Mouse (Mus musculus) embryonic facial prominence, embryonic 13.5 days (tissue): Measurements from ENCODE around the gene Prr29. TPM values are rescaled to one million over a fixed set of nuclear protein-coding genes. Genes with fewer than 3 reads are reported as not detected.
"Not testable (repeated sequence)": the region's sequence is repeated elsewhere in the genome, so short reads cannot be mapped to it uniquely, and the experiment has no call there.

Experiments
- ATAC-seq: fragments of 200-750 bp; cut with Nextera tagmentation; 2 replicates; pipeline ENCODE4 v1.8.0; 2017; ENCODE audit warnings: low read depth; ENCODE audit not compliant: insufficient number of reproducible peaks, insufficient read depth, low FRiP score, low TSS enrichment
- H3K27ac ChIP-seq: fragments of 300-500 bp; sonication (generic); 2 replicates; pipeline ENCODE4 v1.5.1; 2015; ENCODE audit warnings: moderate library complexity, mild to moderate bottlenecking, inconsistent platforms
- H3K27me3 ChIP-seq: fragments of 300-500 bp; sonication (generic); 2 replicates; pipeline ENCODE4 v1.6.1; 2015; ENCODE audit warnings: mild to moderate bottlenecking, inconsistent platforms
- H3K36me3 ChIP-seq: fragments of 300-500 bp; sonication (generic); 2 replicates; pipeline ENCODE4 v1.6.1; 2015; ENCODE audit warnings: mild to moderate bottlenecking, inconsistent platforms
- H3K4me1 ChIP-seq: fragments of 300-500 bp; sonication (generic); 2 replicates; pipeline ENCODE4 v1.6.1; 2015; ENCODE audit warnings: inconsistent platforms
- H3K4me2 ChIP-seq: fragments of 300-500 bp; sonication (generic); 2 replicates; pipeline ENCODE4 v1.6.1; 2015; ENCODE audit warnings: moderate library complexity, mild to moderate bottlenecking, inconsistent platforms
- H3K4me3 ChIP-seq: fragments of 300-500 bp; sonication (generic); 2 replicates; pipeline ENCODE4 v1.5.1; 2015; ENCODE audit warnings: mild to moderate bottlenecking, inconsistent platforms
- H3K9ac ChIP-seq: fragments of 300-500 bp; sonication (generic); 2 replicates; pipeline ENCODE4 v1.6.1; 2015; ENCODE audit warnings: mild to moderate bottlenecking, inconsistent platforms
- H3K9me3 ChIP-seq: fragments of 300-500 bp; sonication (generic); 2 replicates; pipeline ENCODE4 v1.6.1; 2016; ENCODE audit warnings: inconsistent platforms
- WGBS: fragments of 180-500 bp; shearing (Covaris S2); methylation state at CpG from one replicate; pipeline ENCODE4 v1.1.7; 2015; ENCODE audit warnings: mixed read lengths; 5-methylcytosine and 5-hydroxymethylcytosine counted together
- polyA plus RNA-seq: library from polyadenylated mRNA; unstranded; fragments of >200 nt; fragmentation: Nextera tagmentation; extraction: Ambion mirVana; gene quantifications from 2 replicates; pipeline ENCODE4 v1.2.1, GENCODE M21; 2015

The Prr29 gene
- polyA plus RNA-seq, 1 experiment from 2014 or later = not detected

DNA sequence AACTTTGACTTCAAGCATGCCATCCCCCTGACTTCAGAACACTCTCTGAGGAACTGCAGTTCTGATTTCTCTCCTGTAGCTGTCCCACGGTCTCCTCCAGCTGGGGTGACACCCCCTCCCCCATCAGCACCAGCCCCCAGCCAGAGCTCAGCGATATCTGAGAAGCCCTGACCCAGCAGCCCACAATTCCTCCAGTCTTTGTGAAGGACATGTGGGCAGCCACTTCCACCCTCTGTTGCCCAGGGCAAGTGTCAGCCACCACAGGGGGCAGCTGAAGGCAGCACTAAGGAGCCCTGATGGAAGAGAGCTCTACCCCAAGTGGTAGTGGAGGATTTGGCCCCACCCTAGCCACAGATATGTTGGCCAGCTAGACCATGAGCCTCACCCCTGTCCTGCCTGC is 31.2 kb upstream of the Prr29 start:
- no peak for ATAC-seq
- H3K27ac ChIP-seq = no peak overlapping the region
- H3K27me3 ChIP-seq = no peaks in the 10 kb centered on the region
- no peak overlapping the region for H3K9ac ChIP-seq
- H3K36me3 ChIP-seq = no peaks in the 10 kb centered on the region
- no peaks in the 10 kb centered on the region for H3K9me3 ChIP-seq
- 5% methylated on average over 2 of the region's 2 CpGs for WGBS
- H3K4me3 ChIP-seq = no peak overlapping the region
- H3K4me2 ChIP-seq = no peak overlapping the region
- H3K4me1 ChIP-seq = peaks cover 10% of the 10 kb centered on the region; the same call in 1 of the 2 replicates

DNA sequence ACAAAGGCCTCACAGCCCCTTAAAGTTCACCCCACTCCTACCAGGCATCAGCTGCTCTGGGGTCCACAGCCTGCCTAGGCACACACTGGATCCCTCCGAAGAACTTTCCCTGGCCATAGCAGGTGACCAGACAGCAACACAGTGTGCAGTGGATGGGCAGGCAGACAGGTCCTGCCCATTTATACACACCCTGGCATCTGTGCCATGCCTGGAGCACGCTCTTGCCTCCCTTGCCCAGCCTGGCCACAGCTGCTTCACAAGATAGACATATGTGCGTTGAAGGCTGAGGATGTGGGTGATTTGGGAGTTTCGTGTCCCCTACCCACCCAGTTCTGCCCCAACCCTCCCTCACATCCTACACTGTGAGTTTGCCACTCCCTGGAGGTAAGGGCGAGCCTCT is 27.2 kb upstream of the Prr29 start:
- H3K27me3 ChIP-seq = no peaks in the 10 kb centered on the region
- no peak overlapping the region for H3K4me2 ChIP-seq
- H3K4me3 ChIP-seq = no peak overlapping the region
- H3K36me3 ChIP-seq = no peaks in the 10 kb centered on the region
- H3K9ac ChIP-seq = no peak overlapping the region
- peaks cover 4% of the 10 kb centered on the region; the same call in 1 of the 2 replicates for H3K4me1 ChIP-seq
- no peak for ATAC-seq
- no peaks in the 10 kb centered on the region for H3K9me3 ChIP-seq
- 82% methylated on average over 5 of the region's 5 CpGs for WGBS
- no peak overlapping the region for H3K27ac ChIP-seq

DNA sequence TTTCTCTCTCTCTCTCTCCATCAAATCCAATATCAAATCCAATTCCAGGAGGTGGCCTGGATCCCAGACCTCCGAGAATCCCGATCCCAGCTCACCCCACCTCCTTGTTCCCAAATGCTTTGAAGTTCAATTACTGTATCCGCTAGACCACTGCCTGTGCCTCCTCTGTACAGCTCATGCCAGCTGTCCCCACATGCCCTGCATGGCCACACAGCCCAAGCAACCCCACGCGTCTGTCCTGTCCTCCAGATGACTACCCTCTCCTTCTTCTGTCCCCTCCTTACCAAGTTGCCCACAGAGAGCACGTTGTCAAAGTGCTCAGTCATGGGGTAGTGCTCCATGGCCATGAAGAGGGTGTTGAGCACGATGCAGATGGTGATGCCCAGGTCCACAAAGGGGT is 26.4 kb upstream of the Prr29 start:
- H3K4me1 ChIP-seq = peaks cover 3% of the 10 kb centered on the region; the same call in 1 of the 2 replicates
- 80% methylated on average over 7 of the region's 7 CpGs for WGBS
- no peak overlapping the region for H3K4me2 ChIP-seq

DNA sequence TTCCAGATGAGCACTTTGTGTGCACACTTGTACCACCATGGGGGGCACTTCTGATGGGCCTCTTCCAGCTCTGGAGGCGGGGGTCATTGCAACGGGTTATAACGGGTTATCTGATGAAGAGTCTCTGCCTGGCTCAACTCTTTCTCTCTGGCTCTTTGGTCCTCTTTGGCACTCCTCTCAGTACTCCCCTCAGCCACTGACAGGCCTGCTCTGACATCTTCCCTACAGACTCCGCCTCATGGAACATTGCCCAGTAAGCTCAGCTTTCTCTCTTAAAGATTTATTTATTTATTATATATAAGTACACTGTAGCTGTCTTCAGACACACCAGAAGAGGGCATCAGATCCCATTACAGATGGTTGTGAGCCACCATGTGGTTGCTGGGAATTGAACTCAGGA is 25.9 kb upstream of the Prr29 start:
- not testable (repeated sequence) for H3K27ac ChIP-seq, H3K9ac ChIP-seq, H3K4me3 ChIP-seq, H3K27me3 ChIP-seq, H3K4me1 ChIP-seq, H3K9me3 ChIP-seq, ATAC-seq, H3K36me3 ChIP-seq, H3K4me2 ChIP-seq
- WGBS = 87% methylated on average over 4 of the region's 4 CpGs

More for the DNA sequence above, 26.4 kb upstream of the Prr29 start:
- Histone ChIP-seq H3K27me3 (no peaks in the 10 kb centered on the region), H3K4me3 (no peak overlapping the region), H3K27ac (no peak overlapping the region), H3K9ac (no peak overlapping the region), H3K9me3 (no peaks in the 10 kb centered on the region), H3K36me3 (no peaks in the 10 kb centered on the region)
- no peak for ATAC-seq

DNA sequence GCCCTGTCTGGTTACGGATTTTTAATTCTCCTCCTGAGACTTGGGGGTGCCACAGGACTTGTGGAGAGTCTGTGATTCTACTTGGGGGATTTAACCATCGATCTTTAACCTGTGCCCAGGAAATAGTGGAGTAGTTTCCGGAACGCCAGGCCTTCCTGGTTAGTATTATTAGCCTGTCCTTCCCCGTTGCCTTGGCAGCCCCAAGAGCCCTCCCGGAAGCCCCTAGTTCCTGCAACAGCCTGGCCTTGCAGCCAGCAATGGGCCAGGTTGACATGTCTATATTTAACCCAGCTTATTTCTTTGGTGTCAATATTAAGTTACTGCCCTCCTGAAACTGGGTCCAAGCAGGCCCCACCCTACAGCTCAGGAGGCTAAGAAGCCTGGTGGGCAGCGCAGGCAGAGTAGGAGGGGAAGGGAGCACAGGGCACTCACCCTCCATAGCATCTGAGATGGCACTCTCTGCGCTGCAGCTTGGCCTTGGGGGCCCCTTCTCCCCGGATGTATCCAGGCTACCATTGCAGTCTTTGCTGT is 24.2 kb upstream of the Prr29 start:
- Histone ChIP-seq H3K4me3 (no peak overlapping the region), H3K27me3 (no peaks in the 10 kb centered on the region), H3K4me2 (no peak overlapping the region), H3K27ac (no peak overlapping the region), H3K4me1 (no peaks in the 10 kb centered on the region), H3K36me3 (no peaks in the 10 kb centered on the region), H3K9me3 (no peaks in the 10 kb centered on the region), H3K9ac (no peak overlapping the region)
- no peak for ATAC-seq
- WGBS = 75% methylated on average over 9 of the region's 9 CpGs

DNA sequence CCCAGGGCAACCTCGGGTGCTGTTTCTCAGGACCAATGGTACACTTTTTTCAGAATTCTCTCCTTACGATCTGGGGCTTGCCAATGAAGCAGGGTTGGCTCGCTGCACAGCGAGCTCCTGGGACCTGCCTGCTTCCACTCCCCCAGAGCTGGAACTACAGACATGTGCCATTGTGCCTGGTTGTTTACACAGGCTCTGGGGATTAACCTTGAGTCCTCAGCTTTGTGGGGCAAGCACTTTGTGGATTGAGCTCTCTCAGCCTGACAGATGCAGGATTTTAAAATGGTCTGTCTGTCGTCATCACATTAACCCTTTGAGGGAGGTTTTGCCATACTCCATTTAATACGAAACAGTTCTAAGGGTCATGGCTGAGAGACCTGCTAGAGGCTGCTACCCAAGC is 20.4 kb upstream of the Prr29 start:
- no peak overlapping the region for H3K4me2 ChIP-seq
- no peaks in the 10 kb centered on the region for H3K27me3 ChIP-seq
- no peak overlapping the region for H3K9ac ChIP-seq
- H3K9me3 ChIP-seq = no peaks in the 10 kb centered on the region
- no peak overlapping the region for H3K4me3 ChIP-seq
- no peaks in the 10 kb centered on the region for H3K4me1 ChIP-seq
- 40% methylated on average over 6 of the region's 6 CpGs for WGBS
- no peak for ATAC-seq
- H3K27ac ChIP-seq = no peak overlapping the region
- no peaks in the 10 kb centered on the region for H3K36me3 ChIP-seq

DNA sequence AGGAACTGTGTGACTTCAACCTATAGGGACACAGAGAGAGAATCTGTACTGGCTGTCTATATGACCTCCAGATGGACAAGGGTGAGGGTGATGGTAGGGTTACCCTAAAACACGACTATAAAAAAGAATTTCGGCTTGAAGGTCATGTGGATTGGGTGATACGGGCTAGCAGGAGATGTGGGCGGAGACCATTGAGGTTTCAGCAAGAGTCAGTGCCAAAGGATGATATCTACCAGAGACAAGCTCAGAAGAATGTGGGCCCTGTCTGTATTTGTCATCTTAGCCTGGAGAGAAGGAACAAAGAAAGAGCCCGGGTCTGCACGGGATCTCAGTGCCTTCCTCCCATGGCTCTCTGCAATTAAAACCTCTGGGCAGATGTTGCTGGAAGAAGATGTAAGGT is 15.5 kb upstream of the Prr29 start:
- Histone ChIP-seq H3K27ac (no peak overlapping the region), H3K4me1 (no peaks in the 10 kb centered on the region), H3K4me3 (no peak overlapping the region), H3K27me3 (no peaks in the 10 kb centered on the region), H3K36me3 (no peaks in the 10 kb centered on the region), H3K9ac (no peak overlapping the region), H3K4me2 (no peak overlapping the region), H3K9me3 (no peaks in the 10 kb centered on the region)
- 78% methylated on average over 6 of the region's 6 CpGs for WGBS
- ATAC-seq = no peak

DNA sequence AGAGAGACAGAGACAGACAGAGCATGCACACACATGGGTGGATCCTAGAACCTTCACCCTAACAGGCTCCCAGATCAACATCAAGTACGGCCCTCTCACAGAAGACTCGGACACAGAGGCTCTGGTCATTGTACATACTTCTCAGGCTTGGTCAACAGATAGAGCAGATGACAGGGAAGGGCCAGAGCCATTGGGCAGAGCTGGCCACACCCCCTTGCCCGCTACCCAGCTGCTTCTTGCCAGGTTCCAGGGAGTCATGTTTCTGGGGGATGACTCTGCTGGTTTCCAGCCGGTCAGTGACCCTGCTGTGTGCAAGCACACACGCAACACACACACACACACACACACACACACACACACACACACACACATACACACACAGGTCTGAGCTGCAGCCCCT is 14.4 kb upstream of the Prr29 start:
- Histone ChIP-seq H3K4me3 (no peak overlapping the region), H3K4me2 (no peak overlapping the region), H3K27ac (no peak overlapping the region), H3K36me3 (no peaks in the 10 kb centered on the region), H3K9me3 (no peaks in the 10 kb centered on the region), H3K4me1 (no peaks in the 10 kb centered on the region), H3K27me3 (no peaks in the 10 kb centered on the region), H3K9ac (no peak overlapping the region)
- no peak for ATAC-seq
- WGBS = 46% methylated on average over 5 of the region's 5 CpGs

DNA sequence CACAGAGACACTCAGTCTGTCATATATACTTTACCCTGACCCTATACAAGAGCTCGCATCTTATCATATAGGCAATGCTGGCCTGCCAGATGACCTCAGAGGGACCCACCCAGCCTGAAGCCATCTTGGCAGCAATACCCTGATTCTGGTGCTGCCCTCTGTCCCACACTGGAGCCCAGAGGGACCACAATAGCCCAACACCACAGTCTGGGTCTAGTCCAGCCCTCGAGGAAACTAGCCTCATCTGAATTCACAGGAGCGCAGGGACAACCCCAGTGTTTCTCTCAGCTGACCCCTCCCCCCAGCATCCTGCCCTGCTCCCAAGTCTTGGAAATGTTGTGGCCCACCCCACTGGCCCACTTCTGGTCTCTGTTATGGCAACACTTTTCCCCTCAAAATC is 14.0 kb upstream of the Prr29 start:
- Histone ChIP-seq H3K4me1 (no peaks in the 10 kb centered on the region), H3K4me3 (no peak overlapping the region), H3K4me2 (no peak overlapping the region), H3K27me3 (no peaks in the 10 kb centered on the region), H3K9me3 (no peaks in the 10 kb centered on the region), H3K27ac (no peak overlapping the region), H3K36me3 (no peaks in the 10 kb centered on the region), H3K9ac (no peak overlapping the region)
- 58% methylated on average over 3 of the region's 3 CpGs for WGBS
- ATAC-seq = no peak

DNA sequence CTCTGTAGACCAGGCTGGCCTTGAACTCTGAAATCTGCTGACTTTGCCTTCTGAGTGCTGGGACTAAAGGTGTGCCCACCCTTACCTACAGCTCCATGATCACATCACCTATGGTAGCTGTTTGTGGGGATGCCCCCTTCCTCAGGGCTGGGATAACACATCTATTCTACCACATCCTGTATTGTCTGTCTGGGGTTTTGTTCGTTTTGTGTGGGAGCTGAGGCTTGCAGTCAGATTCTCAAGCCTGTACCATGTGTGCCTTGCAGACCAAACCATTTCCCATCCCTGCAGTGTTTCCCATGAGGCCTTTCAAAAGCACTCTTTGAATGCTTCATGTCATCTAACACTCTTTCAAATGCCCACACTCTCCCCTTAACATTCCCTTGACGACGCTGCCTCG is 13.3 kb upstream of the Prr29 start:
- H3K27me3 ChIP-seq = no peaks in the 10 kb centered on the region
- no peaks in the 10 kb centered on the region for H3K9me3 ChIP-seq
- no peak for ATAC-seq
- H3K4me2 ChIP-seq = no peak overlapping the region
- H3K27ac ChIP-seq = no peak overlapping the region
- no peak overlapping the region for H3K4me3 ChIP-seq
- H3K4me1 ChIP-seq = no peaks in the 10 kb centered on the region
- H3K36me3 ChIP-seq = no peaks in the 10 kb centered on the region
- 73% methylated on average over 4 of the region's 4 CpGs for WGBS
- H3K9ac ChIP-seq = no peak overlapping the region

DNA sequence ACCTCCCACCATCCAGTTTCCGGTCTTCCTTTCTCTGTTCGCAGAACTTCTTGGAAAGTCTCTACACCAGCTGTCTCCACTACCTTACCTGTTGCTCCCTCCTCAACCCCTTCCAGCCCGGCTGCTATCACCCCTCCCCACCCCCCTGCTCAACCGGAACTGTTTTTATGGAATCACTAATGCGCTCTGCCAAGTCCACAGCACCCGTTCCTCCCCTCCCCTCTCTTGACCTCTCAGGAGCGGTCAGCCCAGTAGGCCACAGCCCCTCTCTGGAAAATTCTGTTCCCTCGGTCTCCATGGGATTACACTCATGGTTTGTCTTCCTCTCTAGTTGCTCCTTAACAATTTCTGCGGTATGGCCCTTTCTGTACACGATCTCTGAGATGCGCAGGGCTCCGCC is 12.1 kb upstream of the Prr29 start, which contains the start of gene Scn4a:
TSS of gene Scn4a (minus strand) at position 101 of the 400 bp plus-strand sequence.
- H3K4me3 ChIP-seq = no peak within 1 kb of the TSS
- H3K4me2 ChIP-seq = no peak within 1 kb of the TSS
- H3K4me1 ChIP-seq = no peaks in the 10 kb centered on the region
- H3K27ac ChIP-seq = no peak within 1 kb of the TSS
- 88% methylated on average over 12 of the region's 12 CpGs for WGBS
- H3K27me3 ChIP-seq = no peaks in the 10 kb centered on the region
- ATAC-seq = no peak
- no peaks in the 10 kb centered on the region for H3K36me3 ChIP-seq
- no peaks in the 10 kb centered on the region for H3K9me3 ChIP-seq
- H3K9ac ChIP-seq = no peak within 1 kb of the TSS

DNA sequence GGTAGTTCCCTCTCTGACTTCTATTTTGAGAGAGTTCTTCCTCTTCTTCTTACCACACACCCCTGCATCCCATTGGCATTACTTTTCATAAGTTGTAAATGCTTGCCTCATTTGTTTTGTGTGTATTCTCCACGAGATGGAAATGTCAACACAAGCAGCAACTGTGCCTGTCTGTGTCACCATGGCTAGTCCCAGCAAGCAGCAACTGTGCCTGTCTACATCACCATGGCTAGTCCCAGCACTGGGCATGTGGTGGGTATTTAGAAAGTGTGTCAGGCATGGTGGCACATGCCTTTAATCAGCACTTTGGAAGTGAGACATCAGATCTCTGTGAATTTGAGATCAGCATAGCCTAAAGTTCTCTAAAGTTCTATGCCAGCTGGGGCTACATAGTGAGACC is 11.1 kb upstream of the Prr29 start:
- Histone ChIP-seq H3K27me3 (no peaks in the 10 kb centered on the region), H3K27ac (no peak overlapping the region), H3K4me2 (no peak overlapping the region), H3K4me3 (no peak overlapping the region), H3K36me3 (no peaks in the 10 kb centered on the region), H3K9ac (no peak overlapping the region), H3K9me3 (no peaks in the 10 kb centered on the region), H3K4me1 (no peaks in the 10 kb centered on the region)
- 61% methylated on average over 1 of the region's 1 CpGs for WGBS
- ATAC-seq = no peak
